11 mouse cellular contexts compared by ENCODE assay signal in genomic region chr2:79566280-79566933, GRCm38 (mm10).
A peak's percentile ranks its signal among the peaks of the same experiment; 100 is the strongest.
DNase-seq lines count a peak whose midpoint lies in the region; ATAC-seq and TF ChIP-seq lines count a peak whose summit lies in the region.
"Had no signal": no experiment of that assay in that cellular context is flagged by ENCODE, and none has a peak within 500 bp of the region (broad histone marks: within the 10 kb centered on the region; RNA-seq: fewer than 3 reads in every experiment).

No protein-coding gene starts in this region.

- H3K4me1 ChIP-seq in kidney, postnatal 0 days (replicated peaks; ENCODE audit: insufficient read depth, low read length) = no peaks in the 10 kb centered on the region
- H3K4me1 ChIP-seq in small intestine, adult 2 months (ENCODE audit: control insufficient read depth, insufficient read depth, insufficient read length, low read length) = peaks cover 3% of the 10 kb centered on the region; the same call in 1 of the 2 replicates
- H3K4me1 ChIP-seq in neural tube, embryonic 15.5 days = no peaks in the 10 kb centered on the region; the same call in 1 of the 2 replicates
- H3K4me1 ChIP-seq: liver, embryonic 13.5 days had no signal

- no peak overlapping the region for H3K4me2 ChIP-seq in kidney, postnatal 0 days (ENCODE audit: low read length)
- no peak overlapping the region for H3K4me2 ChIP-seq in neural tube, embryonic 15.5 days
- H3K4me2 ChIP-seq: liver, embryonic 13.5 days had no signal

- H3K9me3 ChIP-seq in kidney, postnatal 0 days (replicated peaks; ENCODE audit: low read length) = no peaks in the 10 kb centered on the region
- no peaks in the 10 kb centered on the region for H3K9me3 ChIP-seq in neural tube, embryonic 15.5 days (replicated peaks)
- H3K9me3 ChIP-seq: liver, embryonic 13.5 days had no signal

- no peaks in the 10 kb centered on the region for H3K27me3 ChIP-seq in kidney, postnatal 0 days (ENCODE audit: insufficient read depth, low read length)
- H3K27me3 ChIP-seq in small intestine, adult 2 months (ENCODE audit: control insufficient read depth, insufficient read depth, low read length) = no peaks in the 10 kb centered on the region
- H3K27me3 ChIP-seq in neural tube, embryonic 15.5 days (replicated peaks) = no peaks in the 10 kb centered on the region
- H3K27me3 ChIP-seq: liver, embryonic 13.5 days had no signal

- ATAC-seq in kidney, postnatal 0 days (replicated peaks; ENCODE audit: low FRiP score, low read depth) = no peak; the same call in 1 of the 2 replicates
- ATAC-seq in neural tube, embryonic 15.5 days (ENCODE audit: low FRiP score) = no peak

- no peak overlapping the region for H3K9ac ChIP-seq in kidney, postnatal 0 days (ENCODE audit: low read depth, low read length)
- H3K9ac ChIP-seq in neural tube, embryonic 15.5 days (replicated peaks) = no peak overlapping the region
- H3K9ac ChIP-seq: liver, embryonic 13.5 days had no signal

- DNase-seq in adrenal gland, postnatal 36 days = peak; percentile 5 to 15
- no peak for DNase-seq in adrenal gland, adult 8-10 months
- peak; percentile 62 for DNase-seq in kidney, postnatal 0 days (ENCODE audit: low spot score)
- DNase-seq in kidney, postnatal 4 days = no peak
- DNase-seq in embryo, embryonic 10.5 days (ENCODE audit: low spot score) = peak; percentile 35
- no peak for DNase-seq in layer of hippocampus, adult 8-10 months (ENCODE audit: low spot score in 2 of 2)
- DNase-seq: adrenal gland, postnatal 14 days; gastrocnemius, postnatal 14 days; liver, embryonic 13.5 days had no signal

- no peak overlapping the region for H3K4me3 ChIP-seq in kidney, postnatal 0 days (replicated peaks; ENCODE audit: low read depth, low read length)
- H3K4me3 ChIP-seq in small intestine, adult 2 months (ENCODE audit: low read depth, low read length) = no peak overlapping the region
- H3K4me3 ChIP-seq in neural tube, embryonic 15.5 days (replicated peaks) = no peak overlapping the region
- H3K4me3 ChIP-seq: liver, embryonic 13.5 days had no signal

- 27% methylated on average over 3 of the region's 3 CpGs for WGBS in kidney, postnatal 0 days
- WGBS in small intestine, adult 2 months = 22% methylated on average over 3 of the region's 3 CpGs
- WGBS in neural tube, embryonic 15.5 days = 4% methylated on average over 3 of the region's 3 CpGs

- H3K27ac ChIP-seq in kidney, postnatal 0 days = no peak overlapping the region
- peak overlapping the region; percentile 26; the same call in 1 of the 2 replicates for H3K27ac ChIP-seq in small intestine, adult 2 months (ENCODE audit: insufficient read depth, low read depth, low read length)
- H3K27ac ChIP-seq in neural tube, embryonic 15.5 days (replicated peaks) = no peak overlapping the region
- H3K27ac ChIP-seq: liver, embryonic 13.5 days had no signal

- no peaks in the 10 kb centered on the region for H3K36me3 ChIP-seq in kidney, postnatal 0 days (ENCODE audit: insufficient read depth, low read length)
- no peaks in the 10 kb centered on the region for H3K36me3 ChIP-seq in small intestine, adult 2 months (ENCODE audit: control insufficient read depth, insufficient read depth, low read length)
- no peaks in the 10 kb centered on the region for H3K36me3 ChIP-seq in neural tube, embryonic 15.5 days
- H3K36me3 ChIP-seq: liver, embryonic 13.5 days had no signal

- no peak for TF ChIP-seq CTCF in kidney, postnatal 0 days (IDR thresholded peaks at IDR 0.05; ENCODE audit: low read depth)
- TF ChIP-seq CTCF in small intestine, adult 2 months (IDR thresholded peaks at IDR 0.05; ENCODE audit: extremely low read depth, insufficient read length, insufficient replicate concordance, low read depth, low read length) = peak; percentile 39; the same call in 1 of the 2 replicates

- no peak for TF ChIP-seq POLR2A in small intestine, adult 2 months (IDR thresholded peaks at IDR 0.05; ENCODE audit: low read depth, low read length)

Comparison
In these comparisons a context has a peak if more than half of its experiments do, and no peak if none do; other contexts are left out.
1. DNase-seq: peak in adrenal gland, postnatal 36 days (2 of 2), kidney, postnatal 0 days (single experiment) and embryo, embryonic 10.5 days (single experiment); none in adrenal gland, adult 8-10 months (single experiment), kidney, postnatal 4 days (0 of 2) and layer of hippocampus, adult 8-10 months (0 of 2).